Mouse (Mus musculus) thymus, postnatal 10 days (tissue): ENCODE measurements at regions not wholly inside any gene's neighbourhood (a gene's known extent, or its start where the extent isn't known, plus 50 kb on each side); places are given as distances from the start of the nearest gene placed in this dataset.

Experiments
- DNase-seq, 2 experiments: peaks; one replicate each; pipeline ENCODE4 v3.0.0; 2021; ENCODE audit warnings: low spot score in 2 of 2

- DNase-seq = no peak
These were observed 306.6 kb downstream of the Gadd45g start for GRCm38 (mm10) chr13:52153030-52153429.

DNA sequence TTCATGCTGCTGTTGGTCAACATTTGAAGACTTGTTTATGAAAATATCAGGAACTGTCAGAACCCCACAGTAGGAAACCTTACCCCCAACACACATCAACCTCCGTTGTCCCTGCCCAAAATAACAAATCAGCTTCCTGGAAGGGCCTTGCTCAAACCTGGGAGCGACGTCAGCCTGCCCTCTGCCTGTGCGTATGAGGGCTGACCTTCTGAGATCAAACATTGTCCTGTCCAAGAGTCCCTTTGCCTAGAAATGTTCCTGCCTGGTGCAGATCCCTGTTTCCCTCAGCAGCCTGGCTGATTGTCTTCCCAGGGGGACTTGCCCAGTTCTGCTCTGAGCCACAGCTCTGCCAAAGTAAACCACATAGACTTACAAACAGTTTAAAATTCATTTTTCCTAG, 307.1 kb downstream of the Gadd45g start:
- no peak for DNase-seq

DNA sequence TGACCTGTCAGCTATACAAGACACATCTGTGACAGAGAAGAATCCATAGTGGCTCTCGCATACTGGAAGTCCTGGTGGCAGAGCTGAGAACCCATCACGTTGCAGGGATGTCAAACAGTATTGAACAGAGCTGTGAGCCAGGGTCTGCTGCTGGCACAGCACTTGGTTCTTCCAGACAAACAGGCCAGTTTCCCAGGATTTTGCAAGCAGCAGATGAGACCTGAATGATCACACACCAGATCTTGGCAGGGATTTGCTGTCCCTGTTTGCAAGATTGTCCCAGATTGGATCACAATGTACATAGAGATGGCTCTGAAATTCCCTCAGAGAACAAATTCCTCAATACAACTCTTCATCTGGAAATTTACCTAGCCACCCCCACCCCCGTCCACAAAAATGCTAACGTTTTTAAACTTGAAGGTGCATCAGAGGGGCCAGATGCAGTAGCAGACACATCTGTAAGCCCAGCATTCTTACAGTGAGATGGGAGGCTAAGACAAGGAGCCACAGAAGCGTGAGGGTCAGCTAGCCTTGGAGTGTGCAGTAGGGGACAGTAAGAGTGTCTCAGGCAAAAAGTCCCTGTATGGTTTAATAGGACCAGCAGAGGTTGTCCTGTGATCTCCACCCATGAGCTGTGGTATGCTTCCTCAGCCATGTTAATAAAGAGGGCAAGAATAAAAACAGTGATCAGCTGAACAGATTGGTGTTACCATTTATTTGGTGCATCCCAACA, 307.8 kb downstream of the Gadd45g start:
- DNase-seq = no peak

DNA sequence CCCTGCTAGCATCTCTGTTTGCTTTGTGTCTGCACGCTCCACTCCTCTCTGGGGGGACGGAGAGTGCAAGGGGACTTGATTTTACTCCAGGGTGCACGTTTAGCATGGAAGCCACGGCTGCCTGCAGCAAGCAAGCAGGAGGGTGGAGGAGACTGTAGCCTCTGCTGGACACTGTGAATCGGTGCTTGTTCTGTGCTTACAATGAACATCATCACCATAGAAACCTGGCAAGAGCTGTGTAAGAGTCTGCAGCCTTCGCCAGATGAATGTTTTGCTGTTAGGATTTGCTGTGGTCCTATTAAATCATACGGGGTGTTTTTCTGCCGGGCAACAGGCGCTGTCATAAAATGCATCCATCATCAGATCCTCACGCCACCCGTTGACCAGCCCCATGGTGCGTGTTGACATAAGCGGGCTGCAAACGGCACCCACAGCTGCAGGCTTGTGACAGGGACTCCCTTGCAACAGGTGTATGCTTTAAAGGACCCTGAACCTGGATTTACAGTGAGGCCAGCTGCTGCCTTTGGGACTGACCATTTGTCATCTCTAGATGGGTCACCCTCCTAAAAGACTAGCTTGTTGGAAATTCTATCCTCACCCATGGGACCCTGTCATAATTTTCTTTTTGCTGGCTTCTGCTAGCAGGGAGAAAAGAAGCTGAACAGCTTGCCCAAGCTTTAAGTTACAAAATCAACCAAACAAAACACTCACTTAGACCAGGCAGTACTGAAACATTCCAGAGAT, 308.5 kb downstream of the Gadd45g start:
- no peak for DNase-seq

- DNase-seq = no peak
These were observed 309.2 kb downstream of the Gadd45g start for GRCm38 (mm10) chr13:52155588-52156086.

DNA sequence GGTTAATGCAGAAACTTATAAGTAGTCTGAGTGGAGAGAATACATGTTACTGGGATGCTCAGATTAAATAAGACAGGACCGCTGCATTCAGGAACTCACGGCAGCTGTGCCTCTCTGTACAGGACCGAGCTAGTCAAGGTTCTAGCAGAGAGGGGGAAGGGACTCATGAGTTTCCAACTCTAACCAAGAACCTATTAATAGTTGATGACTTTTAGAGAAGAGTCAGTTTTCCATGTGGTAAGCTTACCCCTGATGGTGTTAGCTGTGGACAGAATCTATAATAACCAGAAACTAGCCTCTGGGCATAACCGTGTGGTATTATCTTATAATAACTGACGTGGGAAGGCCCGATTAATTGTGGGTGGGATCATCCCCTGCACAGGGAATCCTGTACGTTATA, 316.2 kb downstream of the Gadd45g start:
- no peak for DNase-seq

GRCm38 (mm10) chr13:52165531-52165930, 319.1 kb downstream of the Gadd45g start:
- no peak for DNase-seq

DNA sequence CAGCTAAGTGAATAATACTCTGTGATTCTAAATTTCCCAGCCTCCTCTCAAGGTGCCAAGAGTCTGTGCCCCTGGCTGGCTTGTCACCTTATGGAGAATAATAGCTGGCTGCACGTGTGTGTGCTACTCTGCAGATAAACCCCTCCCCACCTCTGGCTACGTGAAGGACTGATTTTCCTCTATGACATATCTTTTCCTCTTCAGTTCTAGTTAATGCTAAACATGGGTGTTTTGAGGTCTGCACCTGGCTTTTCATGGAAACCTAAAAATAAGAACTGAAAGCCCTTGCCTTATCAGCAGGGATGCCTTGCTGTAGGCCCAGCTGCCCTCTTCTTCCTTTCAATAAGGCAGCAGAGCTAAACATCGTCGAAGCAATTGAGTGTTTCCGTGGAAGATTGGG, 321.5 kb downstream of the Gadd45g start:
- DNase-seq = no peak

DNA sequence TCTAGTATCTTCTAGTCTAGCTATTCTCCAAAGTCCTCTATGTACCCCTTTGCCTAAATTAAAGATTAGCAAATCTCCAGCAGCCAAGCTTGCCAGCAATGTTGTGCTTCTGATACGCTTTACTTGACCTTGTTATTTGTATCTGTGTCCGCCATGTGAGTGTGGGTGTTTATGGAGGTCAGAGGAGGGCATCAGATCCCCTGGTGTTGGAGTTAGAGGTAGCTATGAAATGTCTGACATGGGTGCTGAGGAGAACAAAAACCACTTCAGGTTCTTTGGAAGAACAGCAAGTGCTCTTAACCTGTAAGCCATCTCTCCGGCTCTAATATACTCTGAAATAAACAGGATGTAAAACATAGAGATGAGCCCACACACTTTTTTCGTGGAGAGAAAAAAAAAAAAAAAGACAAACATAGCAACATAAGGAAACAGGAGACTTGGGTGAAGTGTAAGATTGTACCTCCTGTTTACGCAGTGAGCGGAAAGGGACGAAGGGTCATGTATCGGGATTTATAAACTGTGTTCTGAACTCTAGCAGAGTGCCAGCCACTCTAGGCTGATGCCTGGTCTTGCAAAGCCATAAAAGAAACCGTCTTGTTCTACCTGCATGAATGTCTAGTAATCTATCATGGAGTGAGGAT, 326.3 kb downstream of the Gadd45g start:
- DNase-seq = no peak

- DNase-seq = no peak
These were observed 329.2 kb downstream of the Gadd45g start for GRCm38 (mm10) chr13:52175665-52176064.

GRCm38 (mm10) chr13:52179977-52180376, 333.5 kb downstream of the Gadd45g start:
- DNase-seq = no peak

DNA sequence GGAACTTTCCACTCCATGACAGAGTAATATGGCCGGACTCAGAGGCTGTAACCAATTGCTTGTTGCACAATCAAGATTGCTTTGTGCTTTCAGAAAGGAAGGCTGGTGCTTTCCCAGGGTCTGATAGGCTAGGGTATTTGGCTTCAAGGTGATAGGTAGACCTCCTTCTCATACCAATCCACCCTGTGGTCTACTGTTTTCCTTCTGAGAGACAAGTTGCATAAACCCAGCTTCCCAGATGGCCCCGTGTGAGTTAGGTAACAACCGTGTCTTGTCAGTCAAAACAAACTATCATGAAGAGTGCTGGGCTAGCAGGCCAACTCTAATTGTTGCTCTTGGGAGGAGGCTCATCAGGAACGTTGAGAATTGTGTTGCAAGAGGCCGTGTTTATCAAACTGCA, 337.2 kb downstream of the Gadd45g start:
- DNase-seq = no peak

- no peak for DNase-seq
These were observed 339.1 kb downstream of the Gadd45g start for GRCm38 (mm10) chr13:52185574-52185973.

GRCm38 (mm10) chr13:52187841-52188604, 341.5 kb downstream of the Gadd45g start:
- DNase-seq = no peak

DNA sequence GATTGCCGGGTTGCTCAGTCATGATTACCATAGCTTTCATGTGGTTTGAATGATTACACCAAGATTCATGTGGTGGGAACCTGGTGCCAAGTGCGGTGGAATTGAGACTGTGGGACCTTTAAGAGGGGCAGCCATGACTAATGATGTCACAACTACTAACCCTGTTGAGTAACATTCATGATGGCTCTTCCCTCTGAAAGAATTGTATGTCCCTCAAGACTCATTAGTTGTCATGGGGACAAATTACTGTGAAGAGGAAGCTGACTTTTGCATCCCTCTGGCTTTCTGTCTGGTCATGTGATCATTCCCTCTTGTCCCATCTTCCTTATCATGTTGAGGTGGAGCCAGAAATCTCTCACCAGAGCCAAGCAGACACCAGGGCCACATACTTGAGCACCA, 342.1 kb downstream of the Gadd45g start:
- DNase-seq = no peak

- DNase-seq = no peak
These were observed 341.6 kb downstream of the Diras2 start for GRCm38 (mm10) chr13:52189382-52189923.

- DNase-seq = no peak
These were observed 340.8 kb downstream of the Diras2 start for GRCm38 (mm10) chr13:52190256-52190655.

GRCm38 (mm10) chr13:52190848-52191590, 340.1 kb downstream of the Diras2 start:
- DNase-seq = no peak

DNA sequence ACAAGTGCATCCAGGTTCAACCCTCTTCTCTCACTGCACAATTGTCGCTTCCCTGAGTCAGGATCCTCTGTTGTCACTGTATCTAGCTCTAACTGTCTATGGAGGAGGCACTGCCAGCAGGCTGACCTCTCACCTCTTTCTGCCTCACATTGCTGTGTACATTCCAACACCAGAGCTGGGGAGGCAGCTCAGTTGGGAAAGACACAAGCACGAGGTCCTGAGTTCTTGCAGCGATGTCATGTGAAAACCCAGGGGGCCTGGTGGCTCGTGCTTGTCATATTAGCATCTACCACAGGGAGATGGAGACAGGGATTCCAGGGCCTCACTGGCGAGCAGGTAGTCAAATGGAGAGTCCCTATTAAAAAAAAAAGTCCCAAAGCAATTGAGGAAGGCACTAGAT, 334.2 kb downstream of the Diras2 start:
- DNase-seq = no peak

DNA sequence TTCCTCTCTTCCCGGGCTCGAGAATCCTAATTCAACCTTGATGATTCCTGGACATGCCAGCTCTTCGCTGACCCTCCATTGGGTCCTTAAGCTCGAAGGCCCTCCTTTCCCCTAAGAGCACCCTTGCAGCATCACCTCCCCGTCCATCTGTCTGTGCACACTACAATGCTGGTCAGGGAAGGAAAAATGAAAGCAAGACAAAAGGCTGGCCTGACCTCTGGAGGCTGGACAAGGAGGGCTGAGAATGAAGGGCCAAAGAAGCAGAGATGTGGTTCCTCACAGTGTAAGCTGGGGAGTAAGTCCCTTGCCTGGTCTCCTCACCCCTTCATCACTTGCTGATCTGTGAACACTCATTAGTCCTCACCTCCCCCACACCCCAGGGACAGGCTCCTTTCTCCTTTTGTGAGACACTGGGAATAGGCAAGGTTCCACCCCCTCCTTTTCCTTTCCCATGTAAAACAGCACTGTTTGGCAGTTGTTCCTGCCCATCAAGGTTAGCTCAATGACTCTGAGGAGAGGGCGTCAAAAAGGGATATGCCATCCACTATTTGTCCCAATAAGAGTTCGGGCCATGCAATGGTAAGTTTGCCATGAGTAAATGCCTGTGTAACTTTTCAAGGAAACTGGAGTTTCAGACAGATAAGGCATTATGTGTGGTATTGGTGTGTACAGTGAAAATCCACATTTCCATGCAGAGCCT, 332.3 kb downstream of the Diras2 start:
- DNase-seq = no peak
